In genomic region chr4:151569586-151569985, GRCm38 (mm10) we compare ENCODE assay signal across 16 mouse cellular contexts.
DNase-seq lines count a peak whose midpoint lies in the region; ATAC-seq and TF ChIP-seq lines count a peak whose summit lies in the region.
"Had no signal": no experiment of that assay in that cellular context is flagged by ENCODE, and none has a peak within 500 bp of the region (broad histone marks: within the 10 kb centered on the region; RNA-seq: fewer than 3 reads in every experiment).

No protein-coding gene starts in this region.

- DNase-seq in hindbrain, embryonic 11.5 days (ENCODE audit: low spot score), result no peak
- DNase-seq in midbrain, postnatal 0 days (ENCODE audit: low spot score), result no peak
- peak; percentile 48 for DNase-seq in cerebellum, adult 9-11 months
- DNase-seq in layer of hippocampus, postnatal 14 days (ENCODE audit: low spot score in 2 of 2), result peak; percentile 28 to 29
- no peak for DNase-seq in ovary, adult 18-20 months (ENCODE audit: low spot score)
- DNase-seq in stomach, postnatal 0 days (ENCODE audit: low spot score), result no peak
- DNase-seq: lung, adult 2 months; thymus, postnatal 25 days had no signal

- H3K9ac ChIP-seq in hindbrain, embryonic 12.5 days, result no peak overlapping the region
- no peak overlapping the region for H3K9ac ChIP-seq in hindbrain, embryonic 11.5 days (ENCODE audit: low read depth, low read length)
- no peak overlapping the region for H3K9ac ChIP-seq in midbrain, embryonic 13.5 days (replicated peaks)
- H3K9ac ChIP-seq in midbrain, postnatal 0 days (replicated peaks; ENCODE audit: low read length, poor library complexity, severe bottlenecking), result no peak overlapping the region
- H3K9ac ChIP-seq in stomach, postnatal 0 days (ENCODE audit: low read length), result no peak overlapping the region
- H3K9ac ChIP-seq: embryonic facial prominence, embryonic 15.5 days; limb, embryonic 12.5 days; liver, embryonic 12.5 days had no signal

- H3K27me3 ChIP-seq in hindbrain, embryonic 12.5 days, result peaks cover 7% of the 10 kb centered on the region; the same call in 1 of the 2 replicates
- no peaks in the 10 kb centered on the region for H3K27me3 ChIP-seq in hindbrain, embryonic 11.5 days (ENCODE audit: control insufficient read depth, insufficient read depth, low read length)
- H3K27me3 ChIP-seq in midbrain, embryonic 13.5 days, result peaks cover 6% of the 10 kb centered on the region; the same call in 1 of the 2 replicates
- H3K27me3 ChIP-seq in midbrain, postnatal 0 days (ENCODE audit: insufficient read depth, low read length), result no peaks in the 10 kb centered on the region
- H3K27me3 ChIP-seq in stomach, postnatal 0 days (ENCODE audit: control insufficient read depth, insufficient read depth, low read length), result no peaks in the 10 kb centered on the region
- H3K27me3 ChIP-seq: embryonic facial prominence, embryonic 15.5 days; liver, embryonic 12.5 days had no signal

- peaks cover 28% of the 10 kb centered on the region for H3K4me1 ChIP-seq in hindbrain, embryonic 12.5 days
- H3K4me1 ChIP-seq in hindbrain, embryonic 11.5 days (replicated peaks; ENCODE audit: control insufficient read depth, insufficient read depth, low read length), result peaks cover 5% of the 10 kb centered on the region
- peaks cover 65% of the 10 kb centered on the region for H3K4me1 ChIP-seq in midbrain, embryonic 13.5 days (replicated peaks)
- H3K4me1 ChIP-seq in midbrain, postnatal 0 days (ENCODE audit: insufficient read depth, low read length), result peaks cover 13% of the 10 kb centered on the region; the same call in 1 of the 2 replicates
- H3K4me1 ChIP-seq in stomach, postnatal 0 days (replicated peaks; ENCODE audit: control insufficient read depth, insufficient read depth), result no peaks in the 10 kb centered on the region
- H3K4me1 ChIP-seq: liver, embryonic 12.5 days had no signal

- no peak overlapping the region for H3K4me3 ChIP-seq in hindbrain, embryonic 12.5 days
- no peak overlapping the region for H3K4me3 ChIP-seq in hindbrain, embryonic 11.5 days (ENCODE audit: low read depth, low read length)
- H3K4me3 ChIP-seq in midbrain, embryonic 13.5 days (replicated peaks), result no peak overlapping the region
- no peak overlapping the region for H3K4me3 ChIP-seq in midbrain, postnatal 0 days (ENCODE audit: low read depth, low read length)
- no peak overlapping the region for H3K4me3 ChIP-seq in stomach, postnatal 0 days (ENCODE audit: low read depth, low read length)
- H3K4me3 ChIP-seq: embryonic facial prominence, embryonic 15.5 days; heart, embryonic 10.5 days; limb, embryonic 12.5 days; liver, embryonic 12.5 days had no signal

- H3K27ac ChIP-seq in hindbrain, embryonic 12.5 days, result 0 out of 2 replicates have a peak overlapping the region, but pooled peaks have one; percentile 14
- no peak overlapping the region for H3K27ac ChIP-seq in hindbrain, embryonic 11.5 days (ENCODE audit: low read depth, low read length)
- H3K27ac ChIP-seq in midbrain, embryonic 13.5 days, result peak overlapping the region; percentile 67
- no peak overlapping the region for H3K27ac ChIP-seq in midbrain, postnatal 0 days (ENCODE audit: low read depth, low read length)
- H3K27ac ChIP-seq in stomach, postnatal 0 days (replicated peaks), result no peak overlapping the region
- H3K27ac ChIP-seq: embryonic facial prominence, embryonic 15.5 days; heart, embryonic 10.5 days; kidney, postnatal 0 days; limb, embryonic 12.5 days; liver, embryonic 12.5 days had no signal

- TF ChIP-seq CTCF in midbrain, postnatal 0 days (IDR thresholded peaks at IDR 0.05), result no peak
- TF ChIP-seq CTCF in stomach, postnatal 0 days (IDR thresholded peaks at IDR 0.05; ENCODE audit: low read depth), result no peak

- no peaks in the 10 kb centered on the region for H3K9me3 ChIP-seq in hindbrain, embryonic 12.5 days (replicated peaks)
- no peaks in the 10 kb centered on the region for H3K9me3 ChIP-seq in hindbrain, embryonic 11.5 days (ENCODE audit: control insufficient read depth, low read length)
- no peaks in the 10 kb centered on the region for H3K9me3 ChIP-seq in midbrain, embryonic 13.5 days
- no peaks in the 10 kb centered on the region for H3K9me3 ChIP-seq in midbrain, postnatal 0 days (ENCODE audit: low read length)
- H3K9me3 ChIP-seq in stomach, postnatal 0 days (ENCODE audit: control insufficient read depth, low read length), result no peaks in the 10 kb centered on the region
- H3K9me3 ChIP-seq: embryonic facial prominence, embryonic 15.5 days; heart, embryonic 10.5 days; limb, embryonic 12.5 days; liver, embryonic 12.5 days had no signal

- ATAC-seq in hindbrain, embryonic 12.5 days (ENCODE audit: low FRiP score), result no peak
- no peak for ATAC-seq in hindbrain, embryonic 11.5 days (ENCODE audit: low FRiP score)
- no peak for ATAC-seq in midbrain, embryonic 13.5 days
- no peak for ATAC-seq in midbrain, postnatal 0 days (ENCODE audit: low FRiP score)
- ATAC-seq in stomach, postnatal 0 days (ENCODE audit: low FRiP score, low TSS enrichment), result no peak
- ATAC-seq: liver, embryonic 12.5 days had no signal

- H3K36me3 ChIP-seq in hindbrain, embryonic 12.5 days, result no peaks in the 10 kb centered on the region
- no peaks in the 10 kb centered on the region for H3K36me3 ChIP-seq in hindbrain, embryonic 11.5 days (ENCODE audit: control insufficient read depth, insufficient read depth, low read length)
- H3K36me3 ChIP-seq in midbrain, embryonic 13.5 days, result no peaks in the 10 kb centered on the region
- H3K36me3 ChIP-seq in midbrain, postnatal 0 days (ENCODE audit: insufficient read depth, low read length), result no peaks in the 10 kb centered on the region
- H3K36me3 ChIP-seq in stomach, postnatal 0 days (ENCODE audit: control insufficient read depth, insufficient read depth, low read length), result no peaks in the 10 kb centered on the region
- H3K36me3 ChIP-seq: embryonic facial prominence, embryonic 15.5 days; G1E; heart, embryonic 10.5 days; limb, embryonic 12.5 days; liver, embryonic 12.5 days had no signal

- 79% methylated on average over 3 of the region's 3 CpGs for WGBS in hindbrain, embryonic 12.5 days
- WGBS in hindbrain, embryonic 11.5 days, result 82% methylated on average over 3 of the region's 3 CpGs
- WGBS in midbrain, embryonic 13.5 days, result 72% methylated on average over 3 of the region's 3 CpGs
- WGBS in midbrain, postnatal 0 days, result 74% methylated on average over 3 of the region's 3 CpGs
- WGBS in stomach, postnatal 0 days, result 65% methylated on average over 3 of the region's 3 CpGs

- no peak overlapping the region for H3K4me2 ChIP-seq in hindbrain, embryonic 12.5 days (replicated peaks)
- H3K4me2 ChIP-seq in hindbrain, embryonic 11.5 days (replicated peaks; ENCODE audit: low read depth, low read length), result no peak overlapping the region
- no peak overlapping the region for H3K4me2 ChIP-seq in midbrain, embryonic 13.5 days (replicated peaks)
- no peak overlapping the region for H3K4me2 ChIP-seq in midbrain, postnatal 0 days (ENCODE audit: low read depth, low read length, poor library complexity, severe bottlenecking)
- H3K4me2 ChIP-seq in stomach, postnatal 0 days (replicated peaks; ENCODE audit: low read depth), result no peak overlapping the region
- H3K4me2 ChIP-seq: embryonic facial prominence, embryonic 15.5 days; limb, embryonic 12.5 days; liver, embryonic 12.5 days had no signal

- TF ChIP-seq EP300 in stomach, postnatal 0 days (optimal IDR thresholded peaks at IDR 0.05), result no peak

Comparison
In these comparisons a context has a peak if more than half of its experiments do, and no peak if none do; other contexts are left out.
1. H3K27ac ChIP-seq: peak in hindbrain, embryonic 12.5 days (single experiment) and midbrain, embryonic 13.5 days (single experiment); none in hindbrain, embryonic 11.5 days (single experiment), midbrain, postnatal 0 days (single experiment) and stomach, postnatal 0 days (single experiment).
2. DNase-seq: peak in cerebellum, adult 9-11 months (single experiment) and layer of hippocampus, postnatal 14 days (2 of 2); none in hindbrain, embryonic 11.5 days (single experiment), midbrain, postnatal 0 days (single experiment), ovary, adult 18-20 months (single experiment) and stomach, postnatal 0 days (single experiment).